Mouse (Mus musculus) spleen, adult 12 weeks (tissue): ENCODE data around the gene Anks4b.

Source experiments
- DNase-seq: peaks from one replicate; pipeline ENCODE4 v3.0.0; 2022; ENCODE audit warnings: low spot score

Anks4b gene

GRCm38 (mm10) chr7:120189369-120190149 lies 15.9 kb downstream of the Anks4b start:
- no peak for DNase-seq

DNA sequence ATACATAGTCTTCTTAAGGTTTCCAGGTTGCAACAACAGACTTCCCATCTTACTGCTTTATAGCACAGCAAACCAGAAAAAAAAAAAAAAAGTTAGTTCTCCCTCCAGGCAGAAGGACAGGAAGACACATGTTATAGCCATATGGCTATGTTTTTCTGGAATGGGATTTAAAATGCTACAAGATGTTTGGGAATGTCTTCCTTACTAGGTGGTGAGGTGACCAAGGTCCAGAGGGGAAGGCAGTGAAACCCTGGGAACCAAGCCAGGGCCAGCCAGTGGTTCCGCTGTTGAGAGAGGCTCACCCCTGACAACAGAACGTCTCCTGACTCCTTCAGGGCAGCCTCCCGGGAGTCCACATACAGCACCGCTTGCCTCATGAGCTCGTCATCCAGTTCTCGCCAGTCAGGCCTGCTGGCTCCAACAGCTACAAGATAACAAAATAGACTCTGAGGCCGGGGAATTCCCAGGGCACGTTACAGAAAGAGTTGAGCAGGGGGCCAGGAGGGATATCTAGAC lies 16.6 kb downstream of the Anks4b start:
- no peak for DNase-seq

GRCm38 (mm10) chr7:120192207-120192606 lies 18.5 kb downstream of the Anks4b start:
- DNase-seq, result no peak

GRCm38 (mm10) chr7:120192816-120193215 lies 19.2 kb downstream of the Anks4b start:
- no peak for DNase-seq

DNA sequence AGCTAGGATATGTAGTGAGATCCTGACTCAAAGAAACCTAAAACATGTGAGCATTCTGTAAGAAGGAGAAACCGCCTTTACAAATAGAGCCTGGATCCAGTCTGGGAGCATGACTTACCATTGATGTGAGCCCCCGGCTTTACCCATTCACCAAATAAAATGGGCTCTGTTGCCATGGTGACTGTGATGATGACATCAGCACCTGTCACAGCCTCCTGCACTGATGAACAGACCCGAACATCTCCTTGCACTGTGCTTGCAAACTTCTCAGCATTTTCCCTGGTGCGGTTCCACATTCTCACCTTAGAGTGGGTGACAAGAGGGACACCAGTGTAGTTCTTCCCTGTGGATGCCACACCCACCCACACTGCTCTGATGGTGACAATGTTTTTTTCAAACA lies 21.5 kb downstream of the Anks4b start:
- DNase-seq, result no peak

GRCm38 (mm10) chr7:120201231-120201744 lies 27.6 kb downstream of the Anks4b start:
- DNase-seq, result no peak

GRCm38 (mm10) chr7:120201771-120202170 lies 28.1 kb downstream of the Anks4b start, which contains the start of gene Crym:
TSS of gene Crym (minus strand) at chr7:120202111.
- no peak for DNase-seq

DNA sequence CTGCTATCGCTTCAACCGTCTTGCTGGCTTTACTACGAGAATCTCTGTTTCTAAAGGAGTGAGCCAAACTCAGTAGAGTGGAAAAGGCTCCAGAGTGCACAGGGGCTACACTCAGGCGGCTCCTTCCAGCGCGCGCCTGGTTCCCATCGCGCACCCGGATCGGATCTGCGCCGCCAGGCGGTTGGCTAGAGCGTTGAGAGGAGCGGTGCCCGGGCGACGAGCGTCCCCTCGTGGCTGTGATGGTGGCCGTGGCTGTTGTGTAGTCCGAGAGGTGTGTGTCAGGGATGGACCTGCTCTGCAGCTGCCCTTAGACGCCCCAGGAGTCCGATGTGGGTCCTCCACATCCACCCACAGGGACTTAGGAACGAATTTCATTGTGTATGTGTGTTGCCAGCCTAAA lies 30.1 kb downstream of the Anks4b start, which contains the start of gene Abca14:
Abca14 (plus strand) TSS at position 173 of the 400 bp plus-strand sequence.
- DNase-seq, result no peak

- DNase-seq, result no peak
These were observed 32.3 kb downstream of the Anks4b start for GRCm38 (mm10) chr7:120205989-120206388.

- DNase-seq, result no peak
These were observed 54.9 kb downstream of the Anks4b start for GRCm38 (mm10) chr7:120228541-120228940.
